In genomic region chr2:129174474-129174873, GRCm38 (mm10) we compare ENCODE assay signal across 7 mouse cellular contexts. TPM values are rescaled to one million over a fixed set of nuclear protein-coding genes. Genes with fewer than 3 reads are reported as not detected.
DNase-seq lines count a peak whose midpoint lies in the region; ATAC-seq and TF ChIP-seq lines count a peak whose summit lies in the region.

No protein-coding gene starts in this region.

- peak; percentile 66; the same call in 1 of the 2 replicates for ATAC-seq in heart, embryonic 12.5 days (ENCODE audit: insufficient number of reproducible peaks, low FRiP score)
- ATAC-seq in lung, embryonic 15.5 days (ENCODE audit: borderline replicate concordance, extremely low read depth, low FRiP score, low TSS enrichment), result peak; percentile 39; the same call in 1 of the 2 replicates

- 46% methylated on average over 7 of the region's 7 CpGs for WGBS in embryonic facial prominence, embryonic 10.5 days
- WGBS in heart, embryonic 12.5 days, result 36% methylated on average over 7 of the region's 7 CpGs
- 30% methylated on average over 7 of the region's 7 CpGs for WGBS in lung, embryonic 15.5 days

- H3K4me3 ChIP-seq in CH12.LX (replicated peaks in 1 of 3; ENCODE audit: low read depth in 2 of 3, low read length in 2 of 3, poor library complexity in 1 of 3), result no peak overlapping the region
- no peak overlapping the region for H3K4me3 ChIP-seq in embryonic facial prominence, embryonic 10.5 days
- no peak overlapping the region for H3K4me3 ChIP-seq in heart, embryonic 12.5 days
- no peak overlapping the region for H3K4me3 ChIP-seq in lung, embryonic 15.5 days

- H3K27me3 ChIP-seq in CH12.LX (replicated peaks), result no peaks in the 10 kb centered on the region
- no peaks in the 10 kb centered on the region for H3K27me3 ChIP-seq in embryonic facial prominence, embryonic 10.5 days (replicated peaks; ENCODE audit: low read depth, poor library complexity, severe bottlenecking)
- no peaks in the 10 kb centered on the region for H3K27me3 ChIP-seq in heart, embryonic 12.5 days (replicated peaks)
- H3K27me3 ChIP-seq in lung, embryonic 15.5 days, result no peaks in the 10 kb centered on the region

- no peak overlapping the region for H3K4me2 ChIP-seq in CH12.LX (ENCODE audit: insufficient read depth, low read depth, poor library complexity, severe bottlenecking)
- H3K4me2 ChIP-seq in heart, embryonic 12.5 days, result no peak overlapping the region
- no peak overlapping the region for H3K4me2 ChIP-seq in lung, embryonic 15.5 days

- TF ChIP-seq EP300 in CH12.LX (IDR thresholded peaks at IDR 0.05; ENCODE audit: low read length), result no peak

- in situ Hi-C loops in CH12.LX (cut with MboI; ENCODE audit: low pct_ligation_motif_present, low pct_unique_long_range_greater_than_20kb, low sequenced_read_pairs), result no loop called here

- no peaks in the 10 kb centered on the region for H3K79me2 ChIP-seq in CH12.LX (replicated peaks; ENCODE audit: control insufficient read depth, extremely low read depth, insufficient read depth, poor library complexity, severe bottlenecking)

- no peak for TF ChIP-seq POLR2A in CH12.LX (IDR thresholded peaks at IDR 0.05; ENCODE audit: low read depth, low read length)

- TF ChIP-seq RAD21 in CH12.LX (IDR thresholded peaks at IDR 0.05; ENCODE audit: low read depth, low read length), result peak; percentile 91

- H3K4me1 ChIP-seq in CH12.LX (ENCODE audit: control insufficient read depth in 1 of 2, insufficient read depth in 2 of 2), result peaks cover 13 to 55% of the 10 kb centered on the region in 2 experiments
- peaks cover 2% of the 10 kb centered on the region; the same call in 1 of the 2 replicates for H3K4me1 ChIP-seq in embryonic facial prominence, embryonic 10.5 days
- no peaks in the 10 kb centered on the region for H3K4me1 ChIP-seq in heart, embryonic 12.5 days (replicated peaks)
- 0 out of 2 replicates have a peak, but pooled peaks cover 9% of the 10 kb centered on the region for H3K4me1 ChIP-seq in lung, embryonic 15.5 days

- no peaks in the 10 kb centered on the region for H3K9me3 ChIP-seq in CH12.LX (replicated peaks; ENCODE audit: low read length)
- no peaks in the 10 kb centered on the region for H3K9me3 ChIP-seq in embryonic facial prominence, embryonic 10.5 days
- H3K9me3 ChIP-seq in heart, embryonic 12.5 days (replicated peaks), result peaks cover 5% of the 10 kb centered on the region; the same call in 1 of the 2 replicates
- no peaks in the 10 kb centered on the region for H3K9me3 ChIP-seq in lung, embryonic 15.5 days

- dilution Hi-C loops in CH12.LX (cut with MboI; ENCODE audit: extremely low pct_ligation_motif_present, extremely low pct_unique_long_range_greater_than_20kb, low sequenced_read_pairs), result no loop called here

- no peak overlapping the region for H3K9ac ChIP-seq in CH12.LX (ENCODE audit: insufficient read depth, low read depth)
- H3K9ac ChIP-seq in heart, embryonic 12.5 days, result no peak overlapping the region
- H3K9ac ChIP-seq in lung, embryonic 15.5 days, result no peak overlapping the region

- peak; percentile 51 for DNase-seq in CH12.LX (ENCODE audit: extremely low read depth)
- DNase-seq in adipocyte (ENCODE audit: low spot score), result peak; percentile 70
- peak; percentile 23 for DNase-seq in embryonic facial prominence, embryonic 10.5 days (ENCODE audit: low spot score)
- DNase-seq in kidney, postnatal 25 days, result peak; percentile 74 to 78
- DNase-seq in right cerebral cortex, postnatal 36 days (ENCODE audit: low spot score in 2 of 2), result peak; percentile 22 to 34

- H3K27ac ChIP-seq in CH12.LX (ENCODE audit: insufficient read depth, low read depth), result no peak overlapping the region
- H3K27ac ChIP-seq in embryonic facial prominence, embryonic 10.5 days (replicated peaks), result no peak overlapping the region
- H3K27ac ChIP-seq in heart, embryonic 12.5 days (ENCODE audit: poor library complexity, severe bottlenecking), result no peak overlapping the region
- no peak overlapping the region for H3K27ac ChIP-seq in lung, embryonic 15.5 days

- peak; percentile 47 to 88; a peak in 3 of 4 replicates for TF ChIP-seq CTCF in CH12.LX (conservative IDR thresholded peaks at IDR 0.05 in 1 of 2, IDR thresholded peaks at IDR 0.05 in 1 of 2; ENCODE audit: low read depth in 2 of 2, low read length in 2 of 2)

- no peaks in the 10 kb centered on the region for H3K36me3 ChIP-seq in CH12.LX (replicated peaks in 1 of 2; ENCODE audit: control insufficient read depth in 1 of 2, insufficient read depth in 1 of 2, low read length in 1 of 2)
- H3K36me3 ChIP-seq in embryonic facial prominence, embryonic 10.5 days (replicated peaks), result no peaks in the 10 kb centered on the region
- no peaks in the 10 kb centered on the region for H3K36me3 ChIP-seq in heart, embryonic 12.5 days
- no peaks in the 10 kb centered on the region for H3K36me3 ChIP-seq in lung, embryonic 15.5 days

TF ChIP-seq in CH12.LX, 34 proteins besides CTCF, POLR2A, EP300 and RAD21:
- TF ChIP-seq SMC3 (IDR thresholded peaks at IDR 0.05; ENCODE audit: low read depth, low read length) (peak; percentile 92), JUND (conservative IDR thresholded peaks at IDR 0.05; ENCODE audit: low read depth, low read length) (no peak), BHLHE40 (IDR thresholded peaks at IDR 0.05; ENCODE audit: low read depth, low read length) (no peak), ZNF384 (IDR thresholded peaks at IDR 0.05; ENCODE audit: low read depth, low read length) (0 out of 2 replicates have a peak, but pooled peaks have one; percentile 6), ZC3H11A (IDR thresholded peaks at IDR 0.05; ENCODE audit: low read depth, low read length) (peak; percentile 43; the same call in 1 of the 2 replicates), RCOR1 (conservative IDR thresholded peaks at IDR 0.05; ENCODE audit: low read depth, low read length) (no peak)

RNA-seq across cellular contexts. Expression of gene Slc20a1, which starts 24.1 kb away (rescaled TPM):
- 43.1 and 47.2 TPM in 2 replicates for total RNA-seq in CH12.LX (2012; rRNA removed)
- 72.1 and 77.3 TPM in 2 replicates for total RNA-seq in CH12.LX (2014; rRNA removed)
- polyA plus RNA-seq in CH12.LX (2012; ENCODE audit: insufficient read length, low read depth), result 78.2 and 95.1 TPM in 2 replicates
- polyA plus RNA-seq in embryonic facial prominence, embryonic 10.5 days (2016; fragmentation: Nextera tagmentation; extraction: Ambion mirVana), result 50.4 and 52.8 TPM in 2 replicates
- polyA plus RNA-seq in heart, embryonic 12.5 days (2016; fragmentation: Nextera tagmentation; extraction: Ambion mirVana), result 45.8 and 47.5 TPM in 2 replicates
- 24.5 and 27.2 TPM in 2 replicates for polyA plus RNA-seq in lung, embryonic 15.5 days (2015; fragmentation: Nextera tagmentation; extraction: Ambion mirVana)

RNA-seq across cellular contexts. Expression of gene Chchd5, which starts 45.0 kb away (rescaled TPM):
- 14.3 and 24.1 TPM in 2 replicates for total RNA-seq in CH12.LX (2012; rRNA removed)
- total RNA-seq in CH12.LX (2014; rRNA removed), result 20.5 and 23.4 TPM in 2 replicates
- polyA plus RNA-seq in CH12.LX (2012; ENCODE audit: insufficient read length, low read depth), result 17.8 and 20.8 TPM in 2 replicates
- polyA plus RNA-seq in embryonic facial prominence, embryonic 10.5 days (2016; fragmentation: Nextera tagmentation; extraction: Ambion mirVana), result 25.6 and 29.0 TPM in 2 replicates
- polyA plus RNA-seq in heart, embryonic 12.5 days (2016; fragmentation: Nextera tagmentation; extraction: Ambion mirVana), result 16.6 and 16.9 TPM in 2 replicates
- polyA plus RNA-seq in lung, embryonic 15.5 days (2015; fragmentation: Nextera tagmentation; extraction: Ambion mirVana), result 27.1 and 27.8 TPM in 2 replicates

Comparison
In these comparisons a context has a peak if more than half of its experiments do, and no peak if none do; other contexts are left out.
1. DNase-seq: peak in every context shown above with its lines; median percentile 76 in kidney, postnatal 25 days; 70 in adipocyte; 51 in CH12.LX; 28 in right cerebral cortex, postnatal 36 days; 23 in embryonic facial prominence, embryonic 10.5 days.